Mouse (Mus musculus) Muller cell, postnatal 12 days (primary cell): Measurements from ENCODE around the gene Cysrt1.
"Not testable (repeated sequence)": the region's sequence is repeated elsewhere in the genome, so short reads cannot be mapped to it uniquely, and the experiment has no call there.

ENCODE experiments used
- DNase-seq: peaks from one replicate; pipeline ENCODE4 v3.0.0-alpha.2; 2015; ENCODE audit errors: inconsistent ontology term

The Cysrt1 gene

DNA sequence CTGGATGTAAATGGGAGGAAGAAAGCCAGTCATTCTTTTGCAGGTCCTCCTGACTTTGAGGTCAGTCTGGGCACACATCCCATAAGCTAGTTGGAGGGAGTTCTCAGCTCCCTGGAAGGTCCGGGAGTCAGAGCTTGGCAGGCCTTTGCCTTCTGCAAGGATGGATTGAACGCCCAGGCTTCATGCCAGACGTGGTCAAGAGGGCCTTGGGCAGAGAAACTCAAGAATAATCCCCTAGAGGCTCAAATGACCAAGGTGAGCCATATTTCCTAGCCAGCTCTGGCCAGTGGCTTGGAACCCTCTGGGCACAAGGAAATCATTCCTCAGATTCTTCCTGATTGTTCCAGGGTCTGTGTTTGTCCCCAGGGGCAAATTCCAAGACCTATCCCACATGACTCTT, 22.6 kb upstream of the Cysrt1 start:
- DNase-seq: peak; percentile 55

DNA sequence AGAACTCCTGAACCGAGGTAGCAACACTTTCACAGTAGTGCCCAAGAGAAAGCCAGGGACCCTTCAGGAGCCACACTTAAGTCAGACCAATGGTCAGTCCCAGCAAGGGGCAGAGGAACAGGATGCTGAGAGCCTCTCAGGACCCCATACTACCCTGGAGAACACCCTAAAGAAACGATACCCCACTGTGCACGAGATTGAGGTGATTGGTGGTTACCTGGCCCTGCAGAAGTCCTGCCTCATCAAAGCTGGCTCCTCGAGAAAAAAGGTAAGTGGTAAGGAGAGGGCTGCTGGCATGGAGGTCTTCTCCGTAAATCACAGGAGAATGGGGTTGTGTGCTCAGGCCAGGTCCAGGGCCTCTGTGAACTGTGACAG, 22.0 kb upstream of the Cysrt1 start:
- DNase-seq: no peak

DNA sequence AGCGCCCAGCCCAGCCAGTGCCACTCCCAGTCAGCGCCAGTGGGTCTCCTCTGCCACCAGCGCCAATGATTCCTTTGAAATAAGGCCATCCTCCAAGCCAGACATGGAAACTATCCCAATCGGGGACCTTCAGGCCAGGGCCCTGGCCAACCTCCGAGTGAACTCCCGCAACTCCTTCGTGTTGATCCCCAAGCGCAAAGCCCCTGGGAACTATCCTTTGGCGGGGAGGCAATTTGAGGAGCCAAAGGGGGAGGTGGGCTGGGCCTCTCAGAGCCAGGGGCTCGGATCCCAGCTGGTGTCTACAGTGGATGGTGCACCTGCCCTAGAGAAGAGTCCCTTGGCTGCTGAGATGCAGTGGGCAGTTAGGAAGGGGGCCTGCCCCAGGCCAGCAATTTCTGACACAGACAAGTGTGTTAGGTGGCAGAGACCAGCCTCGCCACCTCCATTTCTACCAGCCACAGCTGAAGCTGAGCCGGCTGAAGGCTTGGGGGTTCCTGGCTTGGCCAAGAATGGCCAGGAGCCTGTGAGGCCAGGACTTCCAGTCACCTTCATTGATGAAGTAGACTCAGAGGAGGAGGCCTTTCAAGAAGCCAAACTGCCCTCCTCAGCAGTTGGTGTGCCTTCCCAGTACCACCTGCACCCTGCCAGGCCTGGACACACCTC, 21.5 kb upstream of the Cysrt1 start:
- DNase-seq: no peak

DNA sequence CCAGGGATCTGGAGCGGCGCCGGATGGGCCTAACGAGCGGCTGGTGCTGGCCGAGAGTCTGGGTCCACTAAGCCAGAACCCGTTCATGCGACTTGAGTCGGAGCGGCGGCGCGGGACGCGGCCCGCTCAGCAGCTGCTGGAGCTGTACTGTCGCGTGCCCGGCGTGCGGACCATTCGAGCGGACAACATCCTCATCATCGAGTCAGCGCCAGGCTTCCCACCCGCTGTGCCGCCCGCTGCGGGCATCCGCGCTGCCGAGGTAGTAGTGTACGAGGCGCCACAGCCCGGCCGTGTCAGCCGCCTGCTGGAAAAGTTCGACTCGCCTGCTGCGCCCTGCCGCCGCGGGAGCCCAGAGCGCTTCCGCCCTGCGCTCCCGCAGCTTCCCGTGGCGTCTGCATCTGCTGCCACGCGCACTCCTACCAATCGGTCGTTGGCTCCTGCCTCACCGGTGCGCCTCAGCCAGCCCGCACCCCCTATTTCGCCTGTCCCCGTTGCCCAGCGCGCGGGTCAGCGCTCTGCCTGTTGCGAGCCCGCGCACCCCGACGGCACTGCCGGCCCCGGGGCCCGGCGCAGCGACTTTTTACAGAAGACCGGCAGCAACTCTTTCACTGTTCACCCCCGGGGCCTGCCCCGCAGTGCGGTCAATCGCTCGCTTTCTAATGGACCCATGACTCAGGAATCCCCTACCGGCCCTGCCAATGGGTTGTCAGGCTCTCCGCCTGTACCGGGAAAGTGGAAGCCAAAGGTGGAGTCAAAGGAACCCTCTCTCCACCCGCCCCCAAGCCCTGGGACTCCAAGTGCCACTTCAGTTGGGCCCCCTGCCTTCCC, 20.8 kb upstream of the Cysrt1 start:
- peak; percentile 55 for DNase-seq

DNA sequence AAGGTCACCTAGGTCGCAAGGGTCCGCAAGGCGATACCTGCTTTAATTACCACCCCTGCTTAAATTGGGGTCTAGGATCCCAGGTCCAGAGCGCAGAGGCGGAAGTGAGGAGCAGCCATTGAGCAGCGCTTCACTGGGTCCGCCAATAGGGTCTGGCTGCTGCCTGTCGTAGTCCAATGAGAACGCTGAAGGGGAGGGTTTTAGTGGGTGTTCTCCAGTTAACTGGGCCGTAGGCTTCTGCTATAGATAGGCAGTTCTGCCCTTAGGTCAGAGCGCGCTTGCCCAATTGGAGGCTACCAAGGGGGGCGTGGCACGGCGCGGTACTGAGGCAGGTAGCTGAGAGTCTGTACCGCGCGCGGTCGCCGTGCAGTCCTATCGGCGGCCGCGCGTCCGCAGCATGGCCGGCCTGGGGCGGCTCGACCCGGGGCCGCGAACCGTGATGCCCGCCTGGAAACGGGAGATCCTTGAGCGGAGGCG, 20.1 kb upstream of the Cysrt1 start, which contains the start of gene Tprn:
Tprn (plus strand) TSS at position 328 of the 477 bp plus-strand sequence.
- peak; percentile 97 for DNase-seq

DNA sequence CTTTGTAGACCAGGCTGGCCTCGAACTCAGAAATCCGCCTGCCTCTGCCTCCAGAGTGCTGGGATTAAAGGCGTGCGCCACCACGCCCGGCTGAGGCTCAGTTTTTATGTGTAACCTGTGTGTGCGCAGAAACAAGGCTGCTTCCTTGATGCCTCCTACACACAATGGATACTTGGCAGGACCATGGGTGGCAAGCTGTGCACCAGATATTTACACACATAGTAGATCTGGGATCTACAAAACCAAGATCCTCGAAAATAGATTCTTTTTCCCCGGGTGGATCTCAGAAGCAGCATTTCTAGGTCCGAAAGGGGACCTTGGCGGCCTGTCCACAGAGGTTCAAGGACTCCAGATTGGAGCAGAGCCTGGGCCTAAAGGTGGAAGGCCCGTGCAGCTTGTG, 19.6 kb upstream of the Cysrt1 start:
- no peak for DNase-seq

DNA sequence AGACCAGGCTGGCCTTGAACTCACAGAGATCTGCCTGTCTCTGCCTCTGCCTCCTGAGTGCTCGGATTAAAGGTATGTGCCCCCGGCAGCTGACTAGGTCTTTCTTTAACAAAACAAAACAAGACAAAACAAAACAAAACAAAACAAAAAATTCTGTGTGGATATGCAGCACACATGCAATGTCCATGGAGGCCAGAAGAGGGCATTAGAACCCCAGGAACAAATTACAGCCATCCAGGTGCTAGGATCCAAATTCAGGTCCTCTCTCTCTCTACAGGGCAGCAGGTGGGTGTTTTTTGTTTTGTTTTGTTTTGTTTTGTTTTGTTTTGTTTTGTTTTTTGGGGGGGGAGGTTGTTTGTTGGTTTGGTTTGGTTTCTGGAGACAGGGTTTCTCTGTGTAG, 16.6 kb upstream of the Cysrt1 start:
- DNase-seq: no peak

DNA sequence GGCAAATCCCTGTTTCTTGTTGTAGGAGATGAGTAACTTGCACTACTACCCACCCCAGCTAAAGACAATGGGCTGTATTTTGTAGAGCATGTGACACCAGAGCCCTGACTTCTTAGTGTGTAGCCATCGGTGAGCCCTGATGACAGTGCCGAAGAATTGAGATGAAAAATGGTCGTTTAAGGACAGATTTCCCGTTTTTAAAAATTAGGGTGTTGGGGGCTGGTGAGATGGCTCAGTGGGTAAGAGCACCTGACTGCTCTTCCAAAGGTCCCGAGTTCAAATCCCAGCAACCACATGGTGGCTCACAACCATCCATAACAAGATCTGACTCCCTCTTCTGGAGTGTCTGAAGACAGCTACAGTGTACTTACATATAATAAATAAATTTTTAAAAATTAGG, 15.0 kb upstream of the Cysrt1 start:
- DNase-seq: not testable (repeated sequence)

DNA sequence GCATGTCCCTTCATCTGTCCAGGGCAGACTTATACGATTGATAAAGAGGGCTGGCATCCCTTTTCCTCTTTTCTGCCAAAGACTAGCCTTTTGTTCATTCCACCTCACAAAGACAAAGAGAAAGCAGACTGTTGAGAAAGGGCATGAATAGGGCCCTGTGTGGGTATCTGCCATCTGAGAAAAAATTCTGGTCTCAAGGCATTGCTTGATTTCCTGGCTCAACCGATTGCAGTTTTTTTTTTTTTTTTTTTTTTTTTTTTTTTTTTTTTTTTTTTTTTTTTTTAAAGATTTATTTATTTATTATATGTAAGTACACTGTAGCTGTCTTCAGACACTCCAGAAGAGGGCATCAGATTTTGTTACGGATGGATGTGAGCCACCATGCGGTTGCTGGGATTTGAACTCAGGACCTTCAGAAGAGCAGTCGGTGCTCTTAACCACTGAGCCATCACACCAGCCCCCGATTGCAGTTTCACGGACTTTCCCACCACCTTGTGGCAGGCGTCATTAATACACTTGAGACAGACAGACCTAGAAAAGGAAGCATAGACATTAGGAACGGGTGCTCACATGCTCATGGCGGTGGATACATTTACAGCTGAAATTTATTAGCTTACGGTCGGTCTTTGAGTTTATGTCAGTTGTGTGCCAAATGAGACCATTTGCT, 14.3 kb upstream of the Cysrt1 start:
- DNase-seq: not testable (repeated sequence)

DNA sequence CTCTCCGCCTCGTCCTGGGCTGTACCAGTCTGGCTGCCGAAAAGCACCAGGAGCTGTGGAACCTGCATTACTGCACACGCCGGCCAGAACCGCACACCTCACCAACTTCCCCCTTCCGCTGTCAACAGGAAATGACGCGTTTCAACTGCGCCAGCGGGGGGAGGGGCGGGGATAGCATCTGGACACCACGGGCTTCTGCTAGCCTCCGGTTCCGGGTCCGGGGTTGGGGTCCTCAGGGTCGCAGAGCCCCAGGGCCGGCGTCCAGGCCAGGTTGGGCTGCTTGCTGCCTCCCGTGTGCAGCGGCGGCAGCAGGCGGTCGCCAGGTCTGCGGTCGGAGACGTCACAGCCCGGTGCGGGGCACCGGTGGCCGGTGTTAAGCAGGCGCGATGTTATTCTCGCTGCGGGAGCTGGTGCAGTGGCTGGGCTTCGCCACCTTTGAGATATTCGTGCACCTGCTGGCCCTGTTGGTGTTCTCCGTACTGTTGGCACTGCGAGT, 13.1 kb upstream of the Cysrt1 start, which contains the start of gene Tmem203:
Tmem203 (plus strand) TSS at position 156 of the 496 bp plus-strand sequence.
- DNase-seq: peak; percentile 96

DNA sequence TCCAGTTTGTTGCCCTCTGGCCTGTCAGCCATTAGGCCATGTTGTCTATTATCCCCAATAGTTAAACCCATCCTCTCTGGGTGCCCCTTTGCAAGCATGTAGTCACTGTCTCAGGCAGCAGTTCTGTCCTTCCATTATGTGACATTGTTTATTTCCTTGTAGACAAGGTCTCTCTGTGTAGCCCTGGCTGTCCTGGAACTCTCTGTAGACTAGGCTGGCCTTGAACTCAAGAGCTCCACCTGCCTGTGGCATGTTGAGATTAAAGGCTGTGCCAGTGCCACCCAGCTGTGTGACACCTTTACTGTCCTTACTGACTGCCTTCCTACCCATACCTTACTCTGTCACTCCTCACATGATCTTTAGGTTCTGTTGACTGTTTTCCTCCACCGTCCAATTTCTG, 10.1 kb upstream of the Cysrt1 start:
- no peak for DNase-seq

DNA sequence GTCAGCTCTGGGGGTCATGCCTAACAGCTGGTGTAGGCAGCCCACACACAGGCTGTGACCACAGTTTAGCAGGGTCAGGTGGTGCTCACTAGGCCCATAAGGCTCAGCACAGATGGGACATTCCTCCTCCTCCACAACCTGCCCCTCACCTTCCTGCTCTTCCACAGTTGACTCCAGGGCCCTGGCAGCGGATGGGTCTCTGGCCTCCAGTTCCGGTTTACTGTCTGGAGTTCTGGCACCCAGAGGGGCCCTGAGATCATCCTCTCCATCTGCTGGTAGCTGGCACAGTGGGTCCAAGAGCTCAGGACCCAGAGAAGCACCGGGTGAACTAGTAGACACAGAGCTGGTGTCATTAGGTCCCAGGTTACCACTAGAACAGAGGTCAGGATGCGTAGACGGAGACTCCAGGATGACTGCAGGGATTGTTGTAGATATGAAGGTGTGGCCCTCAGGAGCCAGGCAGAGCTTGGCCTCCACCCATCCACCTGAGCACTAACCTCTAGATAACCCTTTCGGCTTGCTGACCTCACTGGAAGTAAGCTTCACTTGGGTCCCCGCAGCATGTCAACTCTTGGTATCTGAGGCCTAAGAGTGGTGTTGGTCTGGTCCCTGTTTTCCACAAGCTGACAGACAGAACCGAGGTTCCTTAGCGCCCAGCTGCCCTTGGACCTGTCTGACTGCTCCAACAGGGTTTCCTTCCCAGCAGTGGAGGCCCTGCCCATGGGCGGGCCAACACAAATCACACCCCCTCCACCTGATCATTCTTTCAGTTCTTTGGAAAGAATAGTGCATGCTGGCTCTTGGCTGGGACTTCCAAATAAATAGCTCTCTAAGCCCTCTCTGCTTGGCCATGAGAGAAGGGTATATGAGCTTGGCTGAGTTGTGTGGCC, 4.2 kb upstream of the Cysrt1 start, which contains the start of gene AL732309.1:
AL732309.1 (minus strand) TSS at position 681 of the 890 bp plus-strand sequence.
- DNase-seq: no peak

DNA sequence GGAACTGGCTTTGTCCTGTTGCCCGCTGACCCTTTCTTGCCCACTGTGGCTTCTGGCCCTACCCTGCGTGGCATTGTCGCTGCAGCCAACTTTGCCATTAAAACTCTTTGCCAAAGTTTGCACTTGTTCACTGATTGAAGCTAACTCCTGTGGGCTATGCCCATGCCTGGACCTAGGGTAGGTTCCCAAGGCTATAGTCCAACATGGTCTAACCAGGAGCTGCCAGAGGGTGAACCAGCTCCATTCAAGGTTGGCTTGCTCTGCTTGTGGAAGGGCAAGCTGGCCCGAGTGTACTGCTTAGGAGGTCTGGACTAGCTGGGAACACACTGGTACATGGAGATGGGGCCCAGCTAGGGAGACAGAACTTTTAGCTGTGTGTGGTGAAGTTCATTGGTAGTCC, 1.9 kb upstream of the Cysrt1 start:
- no peak for DNase-seq

DNA sequence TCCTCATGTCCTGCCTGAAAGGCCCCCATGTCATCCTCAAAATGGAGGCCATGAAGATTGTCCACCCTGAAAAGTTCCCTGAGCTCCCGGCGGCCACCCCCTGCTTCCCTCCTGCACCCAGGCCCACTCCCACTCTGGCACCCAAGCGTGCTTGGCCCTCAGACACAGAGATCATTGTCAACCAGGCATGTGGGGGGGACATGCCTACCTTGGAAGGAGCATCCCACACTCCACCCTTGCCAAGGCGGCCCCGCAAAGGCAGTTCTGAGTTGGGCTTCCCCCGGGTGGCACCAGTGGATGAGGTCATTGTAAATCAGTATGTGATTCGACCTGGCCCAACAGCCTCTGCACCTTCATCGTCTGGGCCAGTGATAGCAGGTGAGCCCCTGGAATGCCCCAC, 1.1 kb upstream of the Cysrt1 start:
- no peak for DNase-seq

DNA sequence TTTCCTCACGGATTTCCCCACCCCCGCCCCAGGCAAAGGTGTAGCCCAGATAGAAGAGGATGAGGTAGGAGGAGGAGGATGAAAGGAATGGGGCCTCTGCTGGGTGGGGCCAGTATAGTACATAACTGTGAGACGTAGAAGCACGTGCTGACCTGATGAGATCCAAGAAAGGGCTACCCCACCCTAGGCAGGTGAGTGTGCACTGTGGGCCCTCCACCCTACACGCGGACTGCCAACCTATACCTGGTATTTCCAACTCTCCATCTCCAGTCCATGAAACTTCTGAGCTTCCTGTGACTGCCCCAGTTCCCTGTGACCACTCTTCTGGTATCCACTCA, 845 bp downstream of the Cysrt1 start:
- DNase-seq: no peak

DNA sequence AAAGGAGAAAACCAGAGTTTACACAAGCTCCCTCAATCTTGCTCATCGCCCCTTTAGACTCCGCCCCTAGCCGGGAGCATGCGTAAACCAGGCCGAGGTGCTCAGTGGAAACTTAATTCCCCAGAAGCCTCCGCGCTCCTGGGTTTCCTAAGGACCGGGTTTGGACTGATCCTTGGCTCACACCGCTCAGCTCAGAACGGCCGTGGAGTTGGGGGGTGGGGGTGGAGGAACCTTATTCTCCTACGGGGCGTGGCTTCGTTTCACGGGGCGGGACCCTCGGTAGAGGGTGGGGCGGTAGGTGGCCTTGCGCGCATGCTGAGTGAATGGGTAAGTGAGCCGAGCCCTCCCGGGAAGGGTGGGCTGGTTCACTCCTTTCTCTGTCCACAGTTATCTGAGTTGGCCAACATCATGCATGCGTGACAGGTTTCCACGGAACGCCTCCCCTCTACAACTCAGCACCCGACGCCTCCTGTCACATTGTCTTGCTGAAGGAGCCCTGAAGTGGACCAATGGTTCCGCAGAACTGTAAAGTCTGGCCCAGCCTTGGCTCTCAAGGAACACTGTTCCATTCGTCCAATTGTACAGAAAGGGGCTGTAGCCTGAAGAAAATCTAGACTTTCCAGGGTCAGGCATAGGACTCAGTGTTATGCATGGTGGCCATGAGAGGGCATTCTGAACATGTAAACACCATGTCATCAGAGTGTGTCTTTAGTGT, 1.4 kb downstream of the Cysrt1 start:
- DNase-seq: peak; percentile 76

DNA sequence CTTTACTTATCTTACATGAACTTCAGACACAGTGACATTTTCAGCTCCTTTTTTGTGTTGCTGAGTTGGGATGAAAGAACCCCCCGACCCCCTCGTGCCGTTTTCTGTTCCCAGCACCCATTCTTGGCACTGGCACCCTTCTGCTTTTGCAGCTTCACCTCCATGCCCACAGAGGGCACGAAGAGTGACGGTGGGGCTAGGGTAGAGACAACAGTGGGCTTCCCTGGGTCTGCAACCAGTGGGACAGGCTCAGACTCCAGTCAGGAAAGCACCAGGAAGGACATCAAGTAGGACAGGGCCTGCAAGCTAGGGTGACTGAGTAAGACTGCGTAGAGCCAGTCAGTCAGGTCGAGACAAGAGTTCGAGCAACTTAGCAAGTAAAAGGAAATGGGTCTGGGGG, 1.9 kb downstream of the Cysrt1 start:
- no peak for DNase-seq

DNA sequence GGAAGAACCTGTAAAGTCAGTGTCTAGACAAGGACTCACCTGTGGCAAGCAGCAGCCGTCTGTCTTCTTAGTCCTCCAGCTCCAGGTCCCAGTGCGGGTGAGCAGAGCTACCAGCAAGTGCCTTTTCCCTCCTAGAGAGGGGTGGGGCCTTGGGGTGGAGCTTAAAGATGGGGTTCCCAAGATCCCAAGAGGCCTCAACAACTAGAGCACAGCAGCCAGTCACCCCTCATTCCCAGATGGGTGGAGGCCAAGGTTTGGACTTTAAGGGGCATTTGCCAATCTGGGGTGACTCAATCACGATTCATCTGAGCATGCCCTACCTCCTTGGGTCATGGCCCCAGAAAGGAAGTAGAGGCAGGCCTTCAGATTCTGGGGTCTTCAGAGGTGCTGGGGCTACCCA, 2.5 kb downstream of the Cysrt1 start:
- no peak for DNase-seq

DNA sequence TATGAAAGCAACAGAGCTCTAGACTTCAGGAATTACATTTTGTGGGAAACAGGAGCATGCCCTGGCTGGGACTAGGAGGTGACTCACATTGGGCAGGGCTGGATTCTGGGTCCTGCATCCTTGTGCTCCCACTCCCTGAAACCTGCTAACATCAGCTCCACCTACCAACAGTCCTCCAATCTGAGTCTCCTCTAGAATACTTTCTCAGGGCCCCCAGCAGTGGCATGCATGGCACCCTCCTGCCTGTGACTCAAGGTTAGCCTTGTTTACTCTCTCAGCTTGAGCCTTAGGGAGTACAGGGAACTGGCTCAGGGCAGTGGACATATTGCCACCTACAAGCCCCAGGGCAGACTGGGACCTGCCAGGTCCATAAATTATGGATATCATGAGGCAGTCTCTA, 4.1 kb downstream of the Cysrt1 start:
- no peak for DNase-seq

DNA sequence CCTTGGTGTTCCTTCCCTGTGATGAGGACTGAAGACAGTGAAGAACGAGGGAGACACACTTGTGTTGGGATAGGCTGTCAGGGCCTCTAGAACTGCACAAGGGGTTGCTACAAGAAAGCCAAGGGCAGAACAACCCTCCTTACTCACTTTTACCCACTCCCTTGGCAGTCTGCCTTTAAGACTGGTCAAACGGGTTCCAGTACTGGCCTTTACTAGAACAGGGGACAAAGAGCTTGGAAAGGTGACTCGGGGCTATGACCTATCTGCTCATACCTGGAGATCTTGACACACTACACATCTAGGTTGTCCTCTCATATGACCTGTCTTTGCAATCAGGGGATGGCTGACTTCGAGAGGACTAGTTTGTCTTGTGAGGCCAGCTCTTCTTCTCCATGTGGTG, 4.7 kb downstream of the Cysrt1 start:
- no peak for DNase-seq

DNA sequence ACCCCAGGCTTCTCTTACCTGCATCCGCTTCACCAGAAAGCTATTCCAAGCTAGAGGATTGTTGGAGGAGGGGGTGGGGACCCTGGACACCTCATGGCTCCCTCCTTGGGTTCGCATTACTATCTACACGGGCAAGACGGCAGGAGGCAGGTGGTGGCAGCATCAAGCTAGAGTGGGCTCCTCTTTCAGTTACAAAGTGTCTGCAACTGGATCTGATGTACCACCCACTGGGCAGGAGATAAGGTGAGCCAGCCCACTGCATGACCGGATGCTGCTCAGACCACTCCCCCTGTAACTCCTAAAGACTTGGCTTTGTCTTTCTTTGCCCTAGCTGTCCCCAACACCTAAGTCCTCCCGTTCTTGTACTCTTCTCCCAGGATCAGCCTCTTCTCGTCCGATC, 5.6 kb downstream of the Cysrt1 start, which contains the start of gene Rnf224:
Rnf224 (minus strand) TSS at position 174 of the 400 bp plus-strand sequence.
- DNase-seq: no peak
